Mouse (Mus musculus) neural tube, embryonic 11.5 days (tissue): ENCODE data around the gene Kcnc2. TPM values are rescaled to one million over a fixed set of nuclear protein-coding genes. Genes with fewer than 3 reads are reported as not detected.

Experiments
- ATAC-seq: fragments of 200-750 bp; cut with Nextera tagmentation; 2 replicates; pipeline ENCODE4 v1.8.0; 2017; ENCODE audit warnings: moderate number of reproducible peaks, mild to moderate bottlenecking, moderate TSS enrichment, moderate library complexity; ENCODE audit not compliant: insufficient read depth, low FRiP score, low TSS enrichment
- DNase-seq: peaks from one replicate; pipeline ENCODE4 v3.0.0-alpha.2; 2015; ENCODE audit warnings: low spot score
- H3K27ac ChIP-seq: fragments of 300-500 bp; sonication (generic); 2 replicates; pipeline ENCODE4 v1.5.1; 2014; ENCODE audit warnings: low read depth, mild to moderate bottlenecking, low read length
- H3K27me3 ChIP-seq: fragments of 300-500 bp; sonication (generic); 2 replicates; pipeline ENCODE4 v1.6.1; 2014; ENCODE audit warnings: mild to moderate bottlenecking, low read length, mixed read lengths; ENCODE audit not compliant: control insufficient read depth, insufficient read depth
- H3K36me3 ChIP-seq: fragments of 300-500 bp; sonication (generic); 2 replicates; pipeline ENCODE4 v1.6.1; 2014; ENCODE audit warnings: mild to moderate bottlenecking, low read length, moderate library complexity, mixed read lengths; ENCODE audit not compliant: control insufficient read depth, insufficient read depth
- H3K4me1 ChIP-seq: fragments of 300-500 bp; sonication (generic); 2 replicates; pipeline ENCODE4 v1.6.1; 2014; ENCODE audit warnings: low read length, mixed read lengths; ENCODE audit not compliant: control insufficient read depth, insufficient read depth
- H3K4me2 ChIP-seq: fragments of 300-500 bp; sonication (generic); 2 replicates; pipeline ENCODE4 v1.6.1; 2014; ENCODE audit warnings: low read depth, mild to moderate bottlenecking, moderate library complexity
- H3K4me3 ChIP-seq: fragments of 300-500 bp; sonication (generic); 2 replicates; pipeline ENCODE4 v1.5.1; 2014; ENCODE audit warnings: low read depth, low read length
- H3K9ac ChIP-seq: fragments of 300-500 bp; sonication (generic); 2 replicates; pipeline ENCODE4 v1.6.1; 2014; ENCODE audit warnings: mild to moderate bottlenecking, low read length
- H3K9me3 ChIP-seq: fragments of 300-500 bp; sonication (generic); 2 replicates; pipeline ENCODE4 v1.6.1; 2016; ENCODE audit warnings: low read length; ENCODE audit not compliant: control insufficient read depth
- WGBS: fragments of 180-500 bp; shearing (Covaris S2); extraction: QIAGEN DNeasy Blood & Tissue Kit; methylation state at CpG from one replicate; pipeline ENCODE4 v1.1.7; 2014; 5-methylcytosine and 5-hydroxymethylcytosine counted together
- polyA plus RNA-seq: library from polyadenylated mRNA; unstranded; fragments of >200 nt; fragmentation: Nextera tagmentation; extraction: Ambion mirVana; gene quantifications from 2 replicates; pipeline ENCODE4 v1.2.1, GENCODE M21; 2014

Kcnc2 gene
- polyA plus RNA-seq, 1 experiment from 2014 or later = 0.52 TPM

DNA sequence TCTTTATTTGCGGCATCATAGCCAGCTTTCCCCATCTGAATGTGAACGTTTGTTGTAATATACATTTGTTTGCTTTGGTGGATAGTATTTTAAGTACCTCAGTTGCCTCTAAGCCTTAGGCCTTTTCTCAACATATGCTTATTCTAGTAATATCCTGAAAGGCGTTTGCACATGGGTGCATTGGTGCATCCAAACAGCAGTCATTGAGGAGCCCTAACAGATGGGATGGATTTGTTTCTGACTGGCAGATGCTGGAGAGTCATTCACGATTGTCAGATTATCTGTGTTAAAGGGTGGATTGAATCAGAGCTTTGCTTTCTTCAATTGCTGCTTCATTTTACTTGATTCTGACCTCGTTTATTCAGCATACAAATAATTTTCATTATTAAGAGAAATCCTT is 89.8 kb downstream of the Kcnc2 start:
- no peak overlapping the region for H3K4me3 ChIP-seq
- H3K27ac ChIP-seq = no peak overlapping the region
- no peak for ATAC-seq
- no peak overlapping the region for H3K9ac ChIP-seq
- no peaks in the 10 kb centered on the region for H3K27me3 ChIP-seq
- DNase-seq = no peak
- WGBS = 77% methylated on average over 5 of the region's 5 CpGs
- H3K4me2 ChIP-seq = no peak overlapping the region
- H3K36me3 ChIP-seq = no peaks in the 10 kb centered on the region
- H3K9me3 ChIP-seq = no peaks in the 10 kb centered on the region
- no peaks in the 10 kb centered on the region for H3K4me1 ChIP-seq

- Histone ChIP-seq H3K36me3 (no peaks in the 10 kb centered on the region), H3K9ac (no peak overlapping the region), H3K27me3 (no peaks in the 10 kb centered on the region), H3K4me1 (no peaks in the 10 kb centered on the region), H3K4me3 (no peak overlapping the region), H3K9me3 (no peaks in the 10 kb centered on the region), H3K4me2 (no peak overlapping the region), H3K27ac (no peak overlapping the region)
- ATAC-seq = no peak
- no peak for DNase-seq
- 74% methylated on average over 3 of the region's 3 CpGs for WGBS
Measured at GRCm38 (mm10) chr10:112368369-112368768, 97.4 kb downstream of the Kcnc2 start.

- ATAC-seq = no peak
- no peaks in the 10 kb centered on the region for H3K27me3 ChIP-seq
- WGBS = 85% methylated on average over 5 of the region's 5 CpGs
Measured at GRCm38 (mm10) chr10:112377163-112377562, 106.2 kb downstream of the Kcnc2 start.

DNA sequence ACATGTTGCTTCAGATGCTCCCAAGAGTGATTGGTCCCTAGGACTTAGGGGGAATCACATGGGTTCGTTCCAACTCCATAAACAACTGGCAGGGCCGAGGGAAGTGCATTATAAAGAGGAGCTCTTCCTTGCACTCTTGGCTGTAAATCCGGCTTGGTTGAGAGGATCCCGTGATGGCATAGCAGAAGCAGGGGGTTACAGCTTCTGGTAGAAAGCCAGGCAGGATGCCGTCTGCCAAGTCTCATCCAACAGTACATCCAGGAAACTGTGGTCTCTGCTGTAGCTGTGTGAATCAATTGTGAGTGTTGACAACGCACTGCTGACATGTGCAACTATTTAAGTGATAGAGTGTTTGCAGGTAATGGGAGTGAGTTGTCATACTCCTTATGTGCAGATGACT is 107.5 kb downstream of the Kcnc2 start:
- Histone ChIP-seq H3K27me3 (no peaks in the 10 kb centered on the region), H3K4me2 (no peak overlapping the region), H3K4me1 (no peaks in the 10 kb centered on the region), H3K4me3 (no peak overlapping the region), H3K9me3 (no peaks in the 10 kb centered on the region), H3K36me3 (no peaks in the 10 kb centered on the region), H3K9ac (no peak overlapping the region), H3K27ac (no peak overlapping the region)
- WGBS = 81% methylated on average over 6 of the region's 6 CpGs
- ATAC-seq = no peak
- no peak for DNase-seq

More at GRCm38 (mm10) chr10:112377163-112377562, 106.2 kb downstream of the Kcnc2 start:
- no peak overlapping the region for H3K9ac ChIP-seq
- no peaks in the 10 kb centered on the region for H3K4me1 ChIP-seq
- no peaks in the 10 kb centered on the region for H3K36me3 ChIP-seq
- no peak overlapping the region for H3K4me3 ChIP-seq
- DNase-seq = no peak
- H3K9me3 ChIP-seq = no peaks in the 10 kb centered on the region
- H3K27ac ChIP-seq = no peak overlapping the region
- no peak overlapping the region for H3K4me2 ChIP-seq

- no peaks in the 10 kb centered on the region for H3K36me3 ChIP-seq
- DNase-seq (no peak), ATAC-seq (no peak)
- 94% methylated on average over 6 of the region's 6 CpGs for WGBS
- no peaks in the 10 kb centered on the region for H3K4me1 ChIP-seq
- H3K27me3 ChIP-seq = no peaks in the 10 kb centered on the region
- H3K27ac ChIP-seq = no peak overlapping the region
- H3K9me3 ChIP-seq = no peaks in the 10 kb centered on the region
- H3K4me2 ChIP-seq = no peak overlapping the region
- H3K4me3 ChIP-seq = no peak overlapping the region
- H3K9ac ChIP-seq = no peak overlapping the region
Measured at GRCm38 (mm10) chr10:112380590-112380989, 109.7 kb downstream of the Kcnc2 start.

DNA sequence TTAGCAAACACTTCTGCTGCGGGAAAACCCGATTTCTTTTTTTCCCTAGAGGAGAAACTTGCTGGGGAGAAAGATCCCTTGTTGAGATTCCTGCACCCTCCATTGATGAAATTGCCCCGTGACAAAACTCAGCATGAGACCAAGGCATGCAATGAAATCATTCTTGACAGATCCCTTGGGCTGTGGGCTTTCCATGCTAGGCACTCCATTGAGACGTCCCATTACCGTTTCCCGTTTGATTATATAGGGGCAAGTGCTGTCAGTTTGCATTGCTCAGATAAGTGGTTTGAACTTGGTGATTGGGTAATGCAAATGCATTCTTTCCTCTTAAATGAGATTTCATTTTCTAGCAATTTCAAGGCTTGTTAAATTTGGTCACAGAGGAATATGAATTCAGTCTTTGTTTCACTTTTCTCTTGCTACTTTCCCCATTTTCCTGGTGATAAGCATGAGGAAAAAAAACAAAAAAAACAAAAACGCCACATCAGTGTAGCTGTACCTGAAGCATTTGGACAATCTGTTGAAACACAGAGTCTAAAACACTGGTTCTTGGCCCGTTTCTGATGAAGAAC is 123.6 kb downstream of the Kcnc2 start:
- no peak for DNase-seq
- 55% methylated on average over 8 of the region's 8 CpGs for WGBS
- H3K36me3 ChIP-seq = no peaks in the 10 kb centered on the region
- no peak overlapping the region for H3K27ac ChIP-seq
- no peak overlapping the region for H3K4me2 ChIP-seq
- H3K4me3 ChIP-seq = no peak overlapping the region
- H3K4me1 ChIP-seq = no peaks in the 10 kb centered on the region
- no peak overlapping the region for H3K9ac ChIP-seq
- H3K9me3 ChIP-seq = no peaks in the 10 kb centered on the region
- no peaks in the 10 kb centered on the region for H3K27me3 ChIP-seq
- peak; percentile 74 for ATAC-seq

GRCm38 (mm10) chr10:112397194-112397593 is 126.3 kb downstream of the Kcnc2 start:
- DNase-seq = no peak
- H3K36me3 ChIP-seq = no peaks in the 10 kb centered on the region
- ATAC-seq = no peak
- no peak overlapping the region for H3K4me2 ChIP-seq
- no peak overlapping the region for H3K9ac ChIP-seq
- no peaks in the 10 kb centered on the region for H3K9me3 ChIP-seq
- no peaks in the 10 kb centered on the region for H3K4me1 ChIP-seq
- no peak overlapping the region for H3K27ac ChIP-seq
- no peak overlapping the region for H3K4me3 ChIP-seq
- no peaks in the 10 kb centered on the region for H3K27me3 ChIP-seq
- WGBS = 61% methylated on average over 2 of the region's 2 CpGs

DNA sequence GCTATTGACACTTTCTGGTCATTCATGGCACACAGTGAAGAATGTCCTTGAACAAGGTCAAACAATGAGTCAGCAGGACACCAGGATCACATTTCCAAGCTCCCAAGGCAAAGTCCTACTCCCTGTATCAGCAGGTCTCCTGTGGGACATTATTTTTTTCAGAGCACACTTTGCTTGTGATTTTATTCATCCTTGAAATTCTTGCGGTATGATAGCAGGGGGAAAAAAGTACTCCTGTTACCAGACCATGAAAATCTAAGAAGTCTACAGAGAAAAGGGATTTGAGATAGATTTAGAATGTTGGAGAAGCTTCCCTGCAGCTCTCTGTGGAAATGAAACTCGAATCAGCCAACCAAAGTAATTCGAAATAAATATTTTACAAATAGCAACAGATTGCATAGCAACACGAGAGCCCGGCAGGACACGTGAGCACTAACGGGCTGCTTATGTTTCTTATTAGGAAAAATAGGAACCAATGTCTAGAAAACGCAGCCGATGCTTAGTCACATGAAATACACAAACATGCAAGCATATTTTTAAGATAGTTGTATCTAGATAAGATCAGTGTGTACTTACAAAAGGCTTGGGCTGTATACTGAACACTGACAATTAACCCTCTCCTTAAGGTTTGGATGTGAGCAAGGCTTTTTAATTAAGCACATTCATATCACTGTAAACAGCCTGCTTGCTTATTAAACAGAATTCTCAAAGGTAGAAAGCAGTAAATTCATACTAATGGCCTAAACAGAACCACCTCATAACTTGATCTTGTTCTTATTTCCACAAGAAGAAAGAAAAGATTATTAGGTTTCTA is 129.9 kb downstream of the Kcnc2 start:
- Histone ChIP-seq H3K27ac (no peak overlapping the region), H3K9me3 (no peaks in the 10 kb centered on the region), H3K4me1 (no peaks in the 10 kb centered on the region), H3K4me2 (no peak overlapping the region), H3K27me3 (no peaks in the 10 kb centered on the region), H3K36me3 (no peaks in the 10 kb centered on the region), H3K9ac (no peak overlapping the region), H3K4me3 (no peak overlapping the region)
- DNase-seq = no peak
- WGBS = 76% methylated on average over 9 of the region's 9 CpGs
- ATAC-seq = no peak

GRCm38 (mm10) chr10:112409525-112409924 is 138.6 kb downstream of the Kcnc2 start:
- WGBS = 76% methylated on average over 2 of the region's 2 CpGs
- H3K4me3 ChIP-seq = no peak overlapping the region
- ATAC-seq (no peak), DNase-seq (no peak)
- no peaks in the 10 kb centered on the region for H3K4me1 ChIP-seq
- H3K9me3 ChIP-seq = no peaks in the 10 kb centered on the region
- no peak overlapping the region for H3K27ac ChIP-seq
- H3K9ac ChIP-seq = no peak overlapping the region
- no peak overlapping the region for H3K4me2 ChIP-seq
- no peaks in the 10 kb centered on the region for H3K27me3 ChIP-seq
- no peaks in the 10 kb centered on the region for H3K36me3 ChIP-seq
